Mouse (Mus musculus) heart, postnatal 0 days (tissue): ENCODE measurements at regions not wholly inside any gene's neighbourhood (a gene's known extent, or its start where the extent isn't known, plus 50 kb on each side); places are given as distances from the start of the nearest gene placed in this dataset.

ENCODE experiments used
- CTCF ChIP-seq: IDR thresholded peaks from 2 replicates; pipeline ENCODE4 v1.5.1; 2016; ENCODE audit warnings: antibody characterized with exemption, control low read depth, low read depth
- EP300 ChIP-seq: IDR thresholded peaks from 2 replicates; pipeline ENCODE4 v1.6.1; 2016; ENCODE audit warnings: antibody characterized with exemption, low read depth

DNA sequence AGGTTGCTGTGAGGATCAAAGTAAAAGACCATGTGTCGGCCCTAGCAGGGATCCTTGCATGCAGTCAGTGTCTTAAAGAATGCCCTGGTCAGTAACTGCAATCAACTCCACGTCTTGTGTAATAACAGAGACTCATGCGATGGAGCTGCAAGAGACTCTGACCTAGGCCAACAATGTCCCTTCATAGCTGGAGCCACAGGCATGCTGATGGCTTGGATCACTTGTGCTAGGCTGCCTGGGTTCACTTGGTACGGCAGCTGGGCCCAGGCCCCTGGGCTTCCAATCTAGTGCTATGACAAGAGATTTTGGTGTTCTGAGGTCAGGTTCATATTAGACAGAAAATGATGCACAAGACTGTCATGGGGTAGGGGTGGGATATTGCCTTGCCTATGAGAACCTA is 258.0 kb upstream of the Gm4791 start:
- TF ChIP-seq EP300 (no peak), CTCF (no peak)
